Mouse (Mus musculus): ENCODE measurements around the gene Slc2a4.

Gene Slc2a4

DNA sequence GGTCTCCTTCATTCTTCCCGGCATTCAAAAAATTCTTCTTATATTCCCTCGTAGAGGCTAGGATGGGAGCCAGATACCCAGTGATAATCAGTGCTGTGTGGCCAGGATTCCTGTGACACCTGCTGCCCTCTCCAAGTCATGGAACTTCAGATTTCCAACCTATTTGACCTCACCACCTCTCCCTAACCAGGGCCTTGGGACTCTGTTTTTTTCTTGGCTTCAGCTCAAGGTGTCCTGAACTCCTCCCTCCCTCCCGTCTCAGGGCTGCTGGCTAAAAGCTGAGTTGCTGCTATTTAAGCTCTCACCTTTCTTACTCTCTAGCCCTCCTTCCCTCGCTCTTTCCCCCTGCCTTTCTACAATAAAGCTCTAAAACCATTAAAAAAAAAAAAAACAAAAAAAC lies 48.1 kb downstream of the Slc2a4 start:
- peak; percentile 42 for DNase-seq

DNA sequence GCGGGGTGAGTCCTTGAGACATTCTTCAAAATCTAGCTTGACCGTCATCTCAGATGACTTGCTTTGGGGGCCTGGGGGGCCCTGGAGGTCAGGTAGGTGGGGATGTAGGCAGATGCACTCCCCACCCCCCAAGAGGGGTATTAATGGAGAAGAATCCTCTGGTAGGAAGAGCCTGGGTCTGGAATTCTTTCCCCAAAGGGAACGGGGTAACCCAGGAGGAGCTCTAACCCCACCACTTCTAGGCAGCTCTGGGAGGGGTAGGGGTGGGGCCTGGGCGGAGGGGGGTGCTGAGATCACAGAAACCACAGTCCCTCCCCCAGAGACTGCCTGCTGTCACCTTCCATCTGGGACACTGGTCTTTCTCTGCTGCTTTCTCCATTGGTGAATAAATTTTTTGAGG lies 52.7 kb downstream of the Slc2a4 start, which contains the start of gene Acap1:
Acap1 (minus strand) TSS at position 249 of the 400 bp plus-strand sequence.
- DNase-seq, result peak; percentile 76

DNA sequence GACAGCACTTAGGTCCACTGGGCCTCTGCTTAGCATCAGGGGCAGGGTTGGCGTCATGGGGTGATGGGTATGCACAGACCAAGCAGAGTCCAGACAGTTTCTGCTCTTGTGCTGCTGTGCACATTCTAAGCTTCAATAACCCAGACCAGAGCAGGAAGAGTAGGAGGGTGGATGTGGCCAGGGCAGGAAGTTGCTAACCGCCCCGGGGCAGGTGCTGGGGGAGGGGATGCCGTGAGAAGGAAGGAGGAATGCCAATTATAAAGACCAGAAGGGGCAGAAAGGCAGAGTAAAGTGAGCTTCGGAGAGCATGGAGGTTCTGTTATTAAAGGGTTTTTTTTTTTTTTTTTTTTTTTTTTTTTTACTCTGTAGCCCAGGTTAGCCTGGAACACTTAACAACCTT lies 53.3 kb downstream of the Slc2a4 start:
- DNase-seq, result peak; percentile 87

Data from thymus, postnatal 4 days (tissue).